Mouse (Mus musculus) lung, embryonic 14.5 days (tissue): ENCODE measurements around the gene Asf1b. TPM values are rescaled to one million over a fixed set of nuclear protein-coding genes. Genes with fewer than 3 reads are reported as not detected.

Source experiments
- ATAC-seq: fragments of 200-750 bp; cut with Nextera tagmentation; 2 replicates; pipeline ENCODE4 v1.8.0; 2017; ENCODE audit warnings: mild to moderate bottlenecking, moderate TSS enrichment, moderate library complexity; ENCODE audit not compliant: insufficient read depth
- DNase-seq: peaks from one replicate; pipeline ENCODE4 v3.0.0-alpha.2; 2015
- H3K27ac ChIP-seq: fragments of 300-500 bp; sonication (generic); 2 replicates; pipeline ENCODE4 v1.5.1; 2014; ENCODE audit warnings: low read depth, mild to moderate bottlenecking, moderate library complexity
- H3K27me3 ChIP-seq: fragments of 300-500 bp; sonication (generic); 2 replicates; pipeline ENCODE4 v1.6.1; 2014; ENCODE audit warnings: low read length, control low read depth; ENCODE audit not compliant: insufficient read depth
- H3K36me3 ChIP-seq: fragments of 300-500 bp; sonication (generic); 2 replicates; pipeline ENCODE4 v1.6.1; 2014; ENCODE audit warnings: control low read depth; ENCODE audit not compliant: insufficient read depth
- H3K4me1 ChIP-seq: fragments of 300-500 bp; sonication (generic); 2 replicates; pipeline ENCODE4 v1.6.1; 2014; ENCODE audit warnings: antibody characterized with exemption, control low read depth; ENCODE audit not compliant: insufficient read depth
- H3K4me2 ChIP-seq: fragments of 300-500 bp; sonication (generic); 2 replicates; pipeline ENCODE4 v1.6.1; 2014; ENCODE audit warnings: mild to moderate bottlenecking
- H3K4me3 ChIP-seq: fragments of 300-500 bp; sonication (generic); 2 replicates; pipeline ENCODE4 v1.5.1; 2014; ENCODE audit warnings: low read depth, low read length
- H3K9ac ChIP-seq: fragments of 300-500 bp; sonication (generic); 2 replicates; pipeline ENCODE4 v1.6.1; 2014
- H3K9me3 ChIP-seq: fragments of 300-500 bp; sonication (generic); 2 replicates; pipeline ENCODE4 v1.6.1; 2016; ENCODE audit warnings: low read depth, low read length, control low read depth
- CTCF ChIP-seq: IDR thresholded peaks from 2 replicates; pipeline ENCODE4 v1.5.1; 2016; ENCODE audit warnings: antibody characterized with exemption, low read depth
- WGBS: fragments of 180-500 bp; shearing (Covaris S2); extraction: QIAGEN DNeasy Blood & Tissue Kit; methylation state at CpG from one replicate; pipeline ENCODE4 v1.1.7; 2014; 5-methylcytosine and 5-hydroxymethylcytosine counted together
- polyA plus RNA-seq: library from polyadenylated mRNA; unstranded; fragments of >200 nt; fragmentation: Nextera tagmentation; extraction: Ambion mirVana; gene quantifications from 2 replicates; pipeline ENCODE4 v1.2.1, GENCODE M21; 2014

Gene Asf1b
- polyA plus RNA-seq, 1 experiment from 2014 or later, result 88.9 TPM

DNA sequence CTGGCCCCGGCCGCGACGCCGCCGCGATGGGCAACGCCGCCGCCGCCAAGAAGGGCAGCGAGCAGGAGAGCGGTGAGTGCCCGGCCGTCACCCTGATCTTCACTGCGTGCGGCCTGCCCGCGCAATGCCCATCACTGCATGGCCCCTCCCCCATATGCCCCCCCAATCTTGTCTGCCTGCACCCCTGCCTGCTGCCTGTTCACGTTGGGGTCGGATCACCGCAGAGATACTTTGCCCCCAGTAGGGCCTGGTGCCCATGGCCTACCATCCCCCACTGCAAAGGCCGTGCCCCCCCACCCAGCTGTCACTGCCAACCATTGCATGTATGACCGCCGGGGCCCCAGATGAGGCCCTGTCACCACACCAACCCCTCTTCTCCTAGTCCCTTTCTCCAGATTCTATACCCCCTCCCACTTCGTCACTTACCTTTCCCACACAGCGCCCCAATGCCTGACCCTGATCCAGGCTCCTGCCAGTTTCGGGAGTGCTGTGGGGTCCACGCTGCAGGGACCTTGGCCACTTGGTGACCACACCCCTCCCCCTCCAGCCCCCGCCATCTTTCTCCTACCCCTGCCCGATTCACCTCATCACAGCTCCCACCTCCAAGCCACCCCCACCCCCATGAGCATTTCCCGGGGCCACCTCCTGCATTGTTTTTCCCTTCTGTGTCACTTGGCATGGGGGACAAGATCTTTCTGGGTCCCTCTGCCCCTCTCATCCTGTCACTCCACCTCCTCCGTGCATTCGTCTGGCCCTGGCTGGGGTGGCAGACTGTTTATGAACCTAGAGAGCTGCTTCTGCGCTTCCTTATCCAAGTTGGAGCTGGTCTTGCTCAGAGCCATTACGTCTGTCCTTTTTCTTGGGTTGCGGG lies 18.1 kb downstream of the Asf1b start:
- TF ChIP-seq CTCF, result no peak
- Histone ChIP-seq H3K27ac (peak overlapping the region; percentile 60; the same call in 1 of the 2 replicates), H3K27me3 (no peaks in the 10 kb centered on the region), H3K4me1 (peaks cover 9% of the 10 kb centered on the region; the same call in 1 of the 2 replicates), H3K4me2 (peak overlapping the region; percentile 88), H3K4me3 (peak overlapping the region; percentile 97), H3K9ac (peak overlapping the region; percentile 84), H3K36me3 (peaks cover 20% of the 10 kb centered on the region), H3K9me3 (no peaks in the 10 kb centered on the region)
- ATAC-seq (no peak; the same call in 1 of the 2 replicates), DNase-seq (no peak)
- WGBS, result 2% methylated on average over 35 of the region's 37 CpGs

DNA sequence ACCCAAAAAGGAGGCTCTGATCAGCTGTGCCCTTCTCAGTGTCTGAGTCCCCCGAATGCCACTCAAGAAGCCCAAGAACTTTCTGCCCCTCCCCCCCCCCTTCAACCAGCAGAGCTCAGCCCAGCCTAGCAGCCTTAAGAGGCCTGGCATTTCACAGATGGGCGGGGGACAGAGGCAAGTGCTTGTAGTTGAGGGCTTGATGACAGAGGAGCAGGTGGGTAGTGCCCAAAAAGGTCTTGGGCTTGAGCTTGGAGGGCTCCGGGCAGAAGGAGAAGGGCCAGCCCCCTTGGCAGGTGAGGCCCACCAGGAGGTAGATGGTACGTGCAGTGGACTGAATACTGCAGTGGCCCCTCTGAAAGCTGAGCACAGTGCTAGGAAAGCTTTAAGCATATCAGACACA lies 19.2 kb downstream of the Asf1b start:
- H3K36me3 ChIP-seq, result peaks cover 15% of the 10 kb centered on the region
- peaks cover 9% of the 10 kb centered on the region; the same call in 1 of the 2 replicates for H3K4me1 ChIP-seq
- ATAC-seq, result no peak
- DNase-seq, result no peak
- H3K9me3 ChIP-seq, result no peaks in the 10 kb centered on the region
- no peak overlapping the region; the same call in 1 of the 2 replicates for H3K9ac ChIP-seq
- 60% methylated on average over 4 of the region's 4 CpGs for WGBS
- TF ChIP-seq CTCF, result no peak
- H3K4me2 ChIP-seq, result peak overlapping the region; percentile 88
- no peak overlapping the region for H3K27ac ChIP-seq
- peak overlapping the region; percentile 97; the same call in 1 of the 2 replicates for H3K4me3 ChIP-seq
- H3K27me3 ChIP-seq, result no peaks in the 10 kb centered on the region

DNA sequence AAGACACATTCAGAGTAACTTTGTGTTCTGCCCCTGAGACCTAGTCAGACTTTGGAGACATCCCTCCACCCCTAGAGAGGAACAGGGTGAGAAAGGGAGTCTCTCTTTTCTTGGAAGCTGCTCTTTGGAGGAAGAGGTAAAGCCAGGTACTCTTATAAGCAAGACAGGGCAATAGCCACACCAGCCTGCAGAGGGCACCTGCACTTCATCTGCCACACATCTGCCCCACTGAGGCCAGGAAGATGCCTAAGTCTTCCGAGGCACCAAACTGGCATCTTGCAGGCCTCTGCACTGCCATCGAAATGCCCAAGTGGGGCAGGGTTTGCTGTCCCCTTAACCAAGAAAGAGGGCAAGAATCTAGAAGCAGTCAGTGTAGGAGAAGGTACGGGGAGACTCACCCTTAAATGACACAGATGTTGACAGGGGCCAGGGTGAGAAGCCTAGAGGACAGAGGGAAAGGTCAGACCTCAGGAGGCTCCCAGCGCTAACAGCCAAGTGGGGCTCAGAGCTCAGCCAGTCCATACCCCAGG lies 20.9 kb downstream of the Asf1b start:
- H3K27me3 ChIP-seq, result no peaks in the 10 kb centered on the region
- H3K9me3 ChIP-seq, result no peaks in the 10 kb centered on the region
- no peak for DNase-seq
- H3K9ac ChIP-seq, result no peak overlapping the region
- H3K36me3 ChIP-seq, result peaks cover 25% of the 10 kb centered on the region
- 78% methylated on average over 4 of the region's 4 CpGs for WGBS
- no peak for ATAC-seq
- no peak overlapping the region for H3K4me3 ChIP-seq
- H3K4me1 ChIP-seq, result peaks cover 9% of the 10 kb centered on the region; the same call in 1 of the 2 replicates
- H3K4me2 ChIP-seq, result no peak overlapping the region
- TF ChIP-seq CTCF, result peak; percentile 35
- H3K27ac ChIP-seq, result no peak overlapping the region

GRCm38 (mm10) chr8:83976779-83977350 lies 21.6 kb downstream of the Asf1b start:
- Histone ChIP-seq H3K9me3 (no peaks in the 10 kb centered on the region), H3K4me1 (peaks cover 9% of the 10 kb centered on the region; the same call in 1 of the 2 replicates)
- TF ChIP-seq CTCF, result peak; percentile 14; the same call in 1 of the 2 replicates

DNA sequence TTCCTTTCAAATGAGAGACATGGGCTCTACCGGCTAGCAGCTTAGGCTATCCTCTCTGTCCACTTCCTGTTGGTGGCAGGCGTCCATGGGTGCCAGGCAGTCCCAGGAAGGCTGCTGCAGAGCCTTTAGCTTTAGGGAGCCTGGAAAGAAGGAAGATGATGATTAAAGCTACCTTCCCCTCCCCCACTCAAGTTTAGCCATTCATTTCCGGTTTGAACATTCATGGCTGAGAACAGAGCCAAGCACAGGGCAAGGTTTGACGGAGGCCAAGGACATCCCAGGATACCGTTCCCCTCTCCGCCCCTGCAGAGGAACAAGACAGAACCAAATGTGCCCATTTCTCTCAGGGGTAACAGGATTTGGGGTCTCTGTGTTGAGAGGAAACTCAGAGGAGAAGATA lies 22.3 kb downstream of the Asf1b start:
- H3K27ac ChIP-seq, result no peak overlapping the region
- no peak for ATAC-seq
- peak; percentile 41 for DNase-seq
- peaks cover 40% of the 10 kb centered on the region for H3K36me3 ChIP-seq
- no peak for TF ChIP-seq CTCF
- H3K9me3 ChIP-seq, result no peaks in the 10 kb centered on the region
- H3K9ac ChIP-seq, result 0 out of 2 replicates have a peak overlapping the region, but pooled peaks have one; percentile 23
- 49% methylated on average over 6 of the region's 6 CpGs for WGBS
- H3K4me3 ChIP-seq, result no peak overlapping the region
- 0 out of 2 replicates have a peak overlapping the region, but pooled peaks have one; percentile 18 for H3K4me2 ChIP-seq
- H3K27me3 ChIP-seq, result no peaks in the 10 kb centered on the region
- H3K4me1 ChIP-seq, result peaks cover 9% of the 10 kb centered on the region; the same call in 1 of the 2 replicates

More at GRCm38 (mm10) chr8:83976779-83977350, 21.6 kb downstream of the Asf1b start:
- 84% methylated on average over 5 of the region's 5 CpGs for WGBS
- ATAC-seq (no peak), DNase-seq (no peak)
- Histone ChIP-seq H3K4me2 (no peak overlapping the region), H3K4me3 (no peak overlapping the region), H3K27ac (no peak overlapping the region), H3K27me3 (no peaks in the 10 kb centered on the region), H3K9ac (no peak overlapping the region), H3K36me3 (peaks cover 32% of the 10 kb centered on the region)

DNA sequence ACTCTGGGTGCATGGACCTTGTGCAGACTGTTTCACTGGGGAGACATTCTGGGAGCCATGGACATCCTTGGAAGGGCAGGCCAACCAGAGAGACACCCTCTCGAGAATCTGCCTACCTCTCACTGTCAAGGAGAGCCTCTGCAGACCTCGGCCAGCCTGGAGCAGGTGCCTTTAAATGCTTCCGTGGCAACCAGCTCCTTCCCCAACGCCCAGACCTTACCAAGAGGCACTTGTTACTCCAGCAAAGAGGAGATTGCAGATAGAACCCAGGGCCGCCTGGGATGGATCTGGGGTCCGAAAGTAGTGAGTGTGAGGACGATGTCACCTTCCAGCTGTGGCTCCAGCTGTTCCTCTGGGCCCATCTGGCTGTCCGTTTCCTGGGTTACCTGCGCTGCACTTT lies 22.9 kb downstream of the Asf1b start:
- no peak for ATAC-seq
- no peak for TF ChIP-seq CTCF
- H3K9me3 ChIP-seq, result no peaks in the 10 kb centered on the region
- DNase-seq, result no peak
- no peak overlapping the region for H3K4me3 ChIP-seq
- H3K4me1 ChIP-seq, result peaks cover 9% of the 10 kb centered on the region; the same call in 1 of the 2 replicates
- H3K36me3 ChIP-seq, result peaks cover 45% of the 10 kb centered on the region
- no peak overlapping the region for H3K27ac ChIP-seq
- H3K27me3 ChIP-seq, result no peaks in the 10 kb centered on the region
- no peak overlapping the region for H3K4me2 ChIP-seq
- H3K9ac ChIP-seq, result peak overlapping the region; percentile 23; the same call in 1 of the 2 replicates
- WGBS, result 69% methylated on average over 9 of the region's 9 CpGs

DNA sequence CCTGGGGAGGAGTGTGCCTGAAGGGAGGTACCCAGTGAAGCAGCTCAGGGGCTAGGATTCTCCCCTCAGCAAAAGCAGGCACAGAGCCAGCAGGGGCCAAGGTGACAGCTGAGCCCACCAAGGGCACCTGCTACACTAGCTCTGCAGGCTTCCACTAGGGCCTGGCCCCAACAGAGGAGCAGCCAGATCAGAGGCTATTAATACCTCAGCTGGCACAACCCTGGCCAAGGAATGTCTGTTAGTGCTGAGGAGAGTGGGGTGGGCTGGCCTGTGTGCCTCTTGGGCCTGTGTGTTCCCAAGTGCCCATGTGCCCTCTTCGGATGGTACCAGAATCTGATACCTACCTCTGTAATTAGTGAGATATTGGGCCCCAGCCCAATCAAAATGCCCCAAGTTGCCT lies 24.9 kb downstream of the Asf1b start:
- Histone ChIP-seq H3K4me3 (no peak overlapping the region), H3K36me3 (peaks cover 64% of the 10 kb centered on the region), H3K9me3 (no peaks in the 10 kb centered on the region), H3K27ac (no peak overlapping the region), H3K27me3 (no peaks in the 10 kb centered on the region), H3K9ac (no peak overlapping the region), H3K4me1 (peaks cover 9% of the 10 kb centered on the region; the same call in 1 of the 2 replicates), H3K4me2 (no peak overlapping the region)
- WGBS, result 82% methylated on average over 1 of the region's 1 CpGs
- TF ChIP-seq CTCF, result no peak
- no peak for DNase-seq
- ATAC-seq, result no peak; the same call in 1 of the 2 replicates
